Mouse (Mus musculus) kidney, postnatal 0 days (tissue): Measurements from ENCODE around the gene Prkca. TPM values are rescaled to one million over a fixed set of nuclear protein-coding genes. Genes with fewer than 3 reads are reported as not detected.

Experiments used
- ATAC-seq: fragments of 200-750 bp; cut with Nextera tagmentation; replicated peaks from 2 replicates; pipeline ENCODE4 v1.8.0; 2017; ENCODE audit warnings: low read depth, moderate number of reproducible peaks, moderate TSS enrichment, moderate library complexity; ENCODE audit not compliant: low FRiP score
- DNase-seq: peaks from one replicate; pipeline ENCODE4 v3.0.0-alpha.2; 2016; ENCODE audit warnings: low spot score
- H3K27ac ChIP-seq: fragments of 300-500 bp; sonication (generic); 2 replicates; pipeline ENCODE4 v1.5.1; 2014; ENCODE audit warnings: mild to moderate bottlenecking
- H3K27me3 ChIP-seq: fragments of 300-500 bp; sonication (generic); 2 replicates; pipeline ENCODE4 v1.6.1; 2014; ENCODE audit warnings: low read length, mixed read lengths; ENCODE audit not compliant: insufficient read depth
- H3K36me3 ChIP-seq: fragments of 300-500 bp; sonication (generic); 2 replicates; pipeline ENCODE4 v1.6.1; 2014; ENCODE audit warnings: low read length, mixed read lengths; ENCODE audit not compliant: insufficient read depth
- H3K4me1 ChIP-seq: fragments of 300-500 bp; sonication (generic); replicated peaks from 2 replicates; pipeline ENCODE4 v1.6.1; 2014; ENCODE audit warnings: antibody characterized with exemption, low read length, mixed read lengths; ENCODE audit not compliant: insufficient read depth
- H3K4me2 ChIP-seq: fragments of 300-500 bp; sonication (generic); 2 replicates; pipeline ENCODE4 v1.6.1; 2014; ENCODE audit warnings: mild to moderate bottlenecking, low read length, moderate library complexity, mixed read lengths
- H3K4me3 ChIP-seq: fragments of 300-500 bp; sonication (generic); replicated peaks from 2 replicates; pipeline ENCODE4 v1.5.1; 2014; ENCODE audit warnings: low read depth, low read length
- H3K9ac ChIP-seq: fragments of 300-500 bp; sonication (generic); 2 replicates; pipeline ENCODE4 v1.6.1; 2014; ENCODE audit warnings: low read depth, low read length
- H3K9me3 ChIP-seq: fragments of 300-500 bp; sonication (generic); replicated peaks from 2 replicates; pipeline ENCODE4 v1.6.1; 2016; ENCODE audit warnings: low read length, inconsistent platforms, mixed read lengths
- CTCF ChIP-seq: IDR thresholded peaks from 2 replicates; pipeline ENCODE4 v1.5.1; 2016; ENCODE audit warnings: antibody characterized with exemption, low read depth, mild to moderate bottlenecking, moderate library complexity
- WGBS: fragments of 180-500 bp; shearing (Covaris S2); extraction: QIAGEN DNeasy Blood & Tissue Kit; methylation state at CpG from one replicate; pipeline ENCODE4 v1.1.7; 2014; 5-methylcytosine and 5-hydroxymethylcytosine counted together
- polyA plus RNA-seq: library from polyadenylated mRNA; unstranded; fragments of >200 nt; fragmentation: Nextera tagmentation; extraction: Ambion mirVana; gene quantifications from 2 replicates; pipeline ENCODE4 v1.2.1, GENCODE M21; 2015

Gene Prkca
- polyA plus RNA-seq, 1 experiment from 2014 or later: 9.3 TPM

DNA sequence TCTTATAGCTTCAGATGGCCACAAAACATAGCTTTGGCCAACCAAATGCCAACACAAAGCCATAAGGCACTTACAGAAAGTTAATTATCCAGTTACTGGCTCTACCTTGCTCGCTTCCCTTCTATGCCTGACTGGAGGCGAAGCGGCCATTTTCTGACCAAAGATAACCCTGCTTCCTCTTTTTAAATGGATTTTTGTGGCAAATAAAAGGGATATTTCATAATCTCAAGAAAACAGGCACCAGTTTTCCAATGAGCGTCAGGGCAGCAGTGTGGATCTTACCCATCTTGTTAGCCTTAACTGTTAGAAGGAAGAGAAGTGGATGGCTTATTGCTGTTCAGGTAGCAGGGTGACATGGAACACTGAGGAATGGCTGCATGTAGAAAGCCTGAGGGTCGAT, 264.3 kb downstream of the Prkca start:
- Histone ChIP-seq H3K27ac (no peak overlapping the region), H3K27me3 (no peaks in the 10 kb centered on the region), H3K4me1 (no peaks in the 10 kb centered on the region), H3K36me3 (no peaks in the 10 kb centered on the region), H3K4me3 (no peak overlapping the region), H3K9me3 (no peaks in the 10 kb centered on the region), H3K9ac (no peak overlapping the region), H3K4me2 (no peak overlapping the region)
- no peak for TF ChIP-seq CTCF
- ATAC-seq (no peak), DNase-seq (no peak)
- WGBS: 77% methylated on average over 5 of the region's 5 CpGs

DNA sequence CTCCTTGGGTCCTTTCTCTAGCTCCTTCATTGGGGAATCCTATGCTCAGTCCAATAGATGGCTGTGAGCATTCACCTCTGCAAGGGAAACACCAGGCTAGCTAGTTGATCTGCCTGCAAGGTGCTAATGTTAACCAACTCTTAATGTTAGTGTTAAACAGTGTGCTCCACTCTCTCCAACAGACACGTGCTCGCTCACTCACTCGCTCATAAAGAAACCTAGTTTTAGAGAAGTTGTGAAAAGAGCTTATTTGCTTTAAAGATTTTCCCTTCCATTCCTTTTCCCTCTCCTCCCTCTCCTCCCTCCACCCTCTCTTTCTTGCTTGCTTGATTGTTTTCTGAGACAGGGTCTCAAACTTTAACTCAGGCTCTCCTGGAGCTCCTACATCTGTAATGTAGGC, 266.2 kb downstream of the Prkca start:
- DNase-seq (no peak), ATAC-seq (no peak)
- 83% methylated on average over 3 of the region's 3 CpGs for whole genome bisulfite sequencing
- Histone ChIP-seq H3K4me2 (no peak overlapping the region), H3K9me3 (no peaks in the 10 kb centered on the region), H3K36me3 (no peaks in the 10 kb centered on the region), H3K4me1 (no peaks in the 10 kb centered on the region), H3K27me3 (no peaks in the 10 kb centered on the region), H3K9ac (no peak overlapping the region), H3K4me3 (no peak overlapping the region), H3K27ac (no peak overlapping the region)
- TF ChIP-seq CTCF: no peak

DNA sequence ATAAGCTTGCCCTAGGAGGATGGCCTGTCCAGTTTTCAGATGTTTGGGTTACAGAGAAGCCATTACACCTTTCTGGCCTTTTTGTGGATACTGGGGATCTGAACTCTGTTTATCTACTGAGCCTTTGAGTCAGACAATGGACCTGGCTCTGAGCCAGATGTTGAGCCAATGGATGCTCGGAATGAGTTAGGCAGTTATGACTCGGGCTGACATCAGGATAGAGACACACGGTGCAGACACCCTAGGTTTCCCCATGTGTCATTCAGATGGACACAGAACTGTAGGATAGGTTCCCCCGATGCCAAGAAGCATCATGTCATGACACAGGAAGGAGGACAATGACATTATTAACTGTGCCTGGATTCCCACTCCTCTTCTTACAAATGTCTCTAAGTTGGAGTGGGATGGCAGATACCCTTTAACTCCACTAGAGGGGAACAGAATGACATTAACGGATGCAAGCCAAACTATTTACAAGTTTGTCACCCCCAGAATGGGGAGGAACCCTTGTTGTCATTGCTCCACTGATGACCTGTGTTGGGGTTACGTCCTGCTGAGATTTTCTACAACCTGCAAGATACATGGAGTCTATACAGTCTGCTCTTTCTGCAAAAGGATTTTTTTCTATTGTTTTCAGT, 271.0 kb downstream of the Prkca start:
- no peaks in the 10 kb centered on the region for H3K27me3 ChIP-seq
- H3K9ac ChIP-seq: no peak overlapping the region
- DNase-seq (peak; percentile 25), ATAC-seq (no peak)
- 58% methylated on average over 6 of the region's 6 CpGs for WGBS
- no peaks in the 10 kb centered on the region for H3K36me3 ChIP-seq
- H3K9me3 ChIP-seq: no peaks in the 10 kb centered on the region
- H3K4me1 ChIP-seq: no peaks in the 10 kb centered on the region
- peak; percentile 57 for TF ChIP-seq CTCF
- H3K27ac ChIP-seq: no peak overlapping the region
- no peak overlapping the region for H3K4me2 ChIP-seq
- H3K4me3 ChIP-seq: no peak overlapping the region

DNA sequence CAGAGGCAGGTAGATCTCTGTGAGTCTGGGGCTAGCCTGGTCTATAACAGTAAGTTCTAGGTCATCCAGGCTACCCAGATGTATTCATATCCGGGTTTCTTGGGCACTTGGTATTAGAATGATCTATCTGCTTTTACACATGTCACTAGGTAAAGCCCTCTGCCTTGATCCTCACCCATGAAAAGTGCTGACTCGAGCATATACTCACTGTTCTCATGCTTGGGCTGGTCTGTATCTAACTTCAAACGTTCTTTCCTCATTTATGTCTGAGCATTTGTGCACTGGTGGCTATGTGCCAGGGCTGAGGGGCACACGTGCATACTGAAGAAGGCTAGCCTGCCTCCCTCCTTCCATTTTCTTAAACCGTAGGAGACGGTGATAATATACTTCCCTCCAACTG, 272.5 kb downstream of the Prkca start:
- Histone ChIP-seq H3K9me3 (no peaks in the 10 kb centered on the region), H3K4me3 (no peak overlapping the region), H3K27ac (no peak overlapping the region), H3K9ac (no peak overlapping the region), H3K4me1 (no peaks in the 10 kb centered on the region), H3K36me3 (no peaks in the 10 kb centered on the region), H3K27me3 (no peaks in the 10 kb centered on the region), H3K4me2 (no peak overlapping the region)
- ATAC-seq: no peak
- TF ChIP-seq CTCF: no peak
- DNase-seq: no peak
- WGBS: 76% methylated on average over 6 of the region's 6 CpGs

DNA sequence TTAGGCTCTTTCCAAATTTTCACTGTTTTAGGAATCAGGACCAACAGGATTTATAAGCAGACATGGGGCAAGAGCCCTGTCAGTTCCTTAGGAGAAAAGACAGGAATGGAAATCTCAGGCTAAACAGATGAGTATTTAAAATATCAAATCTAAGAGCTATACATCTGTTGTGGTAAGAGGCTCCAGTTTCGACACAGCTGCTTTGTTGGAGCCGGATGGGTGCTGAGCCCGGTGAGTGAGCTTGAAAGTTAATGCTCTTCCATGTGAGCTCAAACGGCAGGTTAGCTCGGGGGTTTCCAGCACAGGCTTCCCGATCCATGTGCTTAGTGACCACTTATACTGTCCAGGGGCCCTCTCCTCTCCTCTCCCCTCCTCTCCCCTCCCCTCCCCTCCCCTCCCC, 273.7 kb downstream of the Prkca start:
- Histone ChIP-seq H3K4me2 (no peak overlapping the region), H3K27me3 (no peaks in the 10 kb centered on the region), H3K9ac (no peak overlapping the region), H3K9me3 (no peaks in the 10 kb centered on the region), H3K36me3 (no peaks in the 10 kb centered on the region), H3K4me1 (no peaks in the 10 kb centered on the region), H3K27ac (no peak overlapping the region), H3K4me3 (no peak overlapping the region)
- no peak for DNase-seq
- TF ChIP-seq CTCF: no peak
- 55% methylated on average over 6 of the region's 6 CpGs for WGBS
- no peak for ATAC-seq

DNA sequence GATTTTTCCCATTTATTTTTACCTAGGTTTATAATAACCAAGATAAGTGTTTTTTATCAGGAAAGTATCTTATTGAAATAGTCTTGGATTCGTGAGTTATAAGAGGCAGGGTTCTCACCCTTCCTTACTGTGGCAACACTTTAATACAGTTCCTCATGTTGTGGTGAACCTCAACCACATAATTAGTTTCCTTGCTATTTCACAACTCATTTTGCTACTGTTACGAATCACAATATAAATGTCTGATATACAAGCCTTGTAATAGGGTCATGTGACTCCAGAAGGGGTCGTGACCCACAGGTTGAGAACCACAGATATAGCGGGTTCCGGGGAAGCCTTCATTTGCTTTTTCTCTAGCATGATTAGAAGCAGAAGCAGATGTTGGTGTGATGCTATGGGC, 275.3 kb downstream of the Prkca start:
- H3K4me1 ChIP-seq: no peaks in the 10 kb centered on the region
- no peak overlapping the region for H3K4me3 ChIP-seq
- no peaks in the 10 kb centered on the region for H3K27me3 ChIP-seq
- no peaks in the 10 kb centered on the region for H3K9me3 ChIP-seq
- no peak overlapping the region for H3K9ac ChIP-seq
- DNase-seq (no peak), ATAC-seq (no peak)
- H3K36me3 ChIP-seq: no peaks in the 10 kb centered on the region
- no peak overlapping the region for H3K4me2 ChIP-seq
- no peak overlapping the region for H3K27ac ChIP-seq
- 86% methylated on average over 5 of the region's 5 CpGs for WGBS
- no peak for TF ChIP-seq CTCF

DNA sequence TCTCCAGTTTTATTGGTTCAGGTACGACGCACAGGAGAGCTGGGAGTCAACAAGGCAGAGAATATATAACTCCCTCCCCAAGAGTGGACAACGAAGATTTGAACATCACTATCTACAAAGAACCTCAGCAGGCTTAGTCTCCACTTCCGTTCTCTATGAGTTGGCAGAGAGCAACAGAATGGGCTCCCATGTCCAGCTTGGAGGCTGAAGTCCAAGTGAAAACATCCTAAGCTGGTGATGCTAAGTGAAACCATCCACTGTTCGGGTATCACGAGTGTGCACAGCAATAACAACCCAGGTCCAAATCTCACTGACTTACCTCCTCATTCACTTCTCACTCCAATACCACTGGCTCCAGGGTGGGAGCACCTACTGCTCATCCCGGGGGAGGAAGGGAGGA, 276.6 kb downstream of the Prkca start:
- no peak overlapping the region for H3K4me3 ChIP-seq
- H3K36me3 ChIP-seq: no peaks in the 10 kb centered on the region
- no peak for TF ChIP-seq CTCF
- WGBS: 85% methylated on average over 7 of the region's 7 CpGs
- no peaks in the 10 kb centered on the region for H3K9me3 ChIP-seq
- 0 out of 2 replicates have a peak, but pooled peaks cover 3% of the 10 kb centered on the region for H3K4me1 ChIP-seq
- no peak overlapping the region for H3K4me2 ChIP-seq
- H3K27me3 ChIP-seq: no peaks in the 10 kb centered on the region
- no peak overlapping the region for H3K9ac ChIP-seq
- ATAC-seq (no peak), DNase-seq (no peak)
- no peak overlapping the region for H3K27ac ChIP-seq
